Mouse (Mus musculus): ENCODE measurements around the gene Rhox2g. TPM values are rescaled to one million over a fixed set of nuclear protein-coding genes. Genes with fewer than 3 reads are reported as not detected.

Rhox2g gene
- not detected in 2 replicates for polyA plus RNA-seq (2012; ENCODE audit: low replicate concordance)

DNA sequence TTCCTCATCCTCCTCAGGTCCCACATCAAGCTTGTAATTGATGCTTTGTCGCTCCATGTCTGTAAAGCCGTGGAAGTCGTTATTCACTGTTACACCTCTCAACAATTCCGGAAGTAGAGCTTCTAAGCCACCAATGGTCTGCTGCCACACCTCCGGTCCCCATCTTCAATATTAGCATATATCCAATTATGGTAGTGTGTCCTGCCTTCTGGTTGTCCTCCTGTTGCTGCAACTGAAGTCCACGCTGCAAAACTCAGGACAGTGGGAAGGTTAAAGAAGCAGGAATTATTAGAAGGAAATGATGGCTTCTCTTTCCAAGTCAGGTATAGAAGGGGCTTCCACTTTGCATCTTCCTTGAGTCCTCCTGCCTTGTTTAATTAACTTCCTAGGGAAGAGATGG is at the start of gene Rhox2g:
TSS of gene Rhox2g (minus strand) at position 101 of the 400 bp plus-strand sequence.

DNA sequence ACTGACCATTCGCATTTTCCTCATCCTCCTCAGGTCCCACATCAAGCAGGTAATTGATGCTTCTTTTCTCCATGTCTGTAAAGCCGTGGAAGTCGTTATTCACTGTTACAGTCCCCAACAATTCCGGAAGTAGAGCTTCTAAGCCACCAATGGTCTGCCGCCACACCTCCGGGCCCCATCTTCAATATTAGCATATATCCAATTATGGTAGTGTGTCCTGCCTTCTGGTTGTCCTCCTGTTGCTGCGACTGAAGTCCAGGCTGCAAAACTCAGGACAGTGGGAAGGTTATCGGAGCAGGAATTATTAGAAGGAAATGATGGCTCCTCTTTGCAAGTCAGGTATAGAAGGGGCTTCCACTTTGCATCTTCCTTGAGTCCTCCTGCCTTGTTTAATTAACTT is 29.9 kb upstream of the Rhox2g start, which contains the start of gene Rhox2h:
TSS of gene Rhox2h (minus strand) at position 101 of the 400 bp plus-strand sequence.

DNA sequence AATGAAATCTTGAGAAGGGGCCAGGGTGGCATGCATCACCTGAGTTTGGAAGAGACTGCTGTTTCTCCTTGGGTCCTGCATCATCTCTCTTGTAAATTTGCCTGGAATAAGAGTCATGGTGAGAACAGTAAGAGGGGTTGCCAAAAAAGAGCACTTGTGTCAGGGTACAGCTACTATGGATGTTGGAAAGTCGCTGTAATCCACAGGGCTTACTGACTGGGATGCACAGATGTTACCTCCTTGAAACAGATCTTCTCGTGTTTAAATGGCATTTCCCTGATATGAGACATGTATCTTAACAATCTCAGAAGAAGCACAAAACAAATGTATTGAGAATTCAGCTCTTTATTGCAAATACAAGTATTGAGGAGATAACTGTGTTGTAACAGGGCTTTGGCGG is 25.4 kb upstream of the Rhox2g start, which contains the start of gene Rhox3h:
TSS of gene Rhox3h (minus strand) at position 101 of the 400 bp plus-strand sequence.

GRCm38 (mm10) chrX:37651227-37651626 is 8.0 kb upstream of the Rhox2g start, which contains the start of gene Rhox4g:
TSS of gene Rhox4g (minus strand) at chrX:37651327.

GRCm38 (mm10) chrX:37628512-37628911 is 14.8 kb downstream of the Rhox2g start, which contains the start of gene Rhox3g:
TSS of gene Rhox3g (minus strand) at chrX:37628612.

GRCm38 (mm10) chrX:37607604-37608003 is 35.7 kb downstream of the Rhox2g start, which contains the start of gene Rhox4f:
TSS of gene Rhox4f (minus strand) at chrX:37607704.

Other genes with a start within 250 kb of the Rhox2g start
- not detected in 2 replicates for gene Rhox2b, start 231.4 kb downstream of the Rhox2g start, polyA plus RNA-seq (2012; ENCODE audit: low replicate concordance)
- gene Rhox4b, start 211.0 kb downstream of the Rhox2g start, polyA plus RNA-seq (2012; ENCODE audit: low replicate concordance): not detected in 2 replicates
- gene Rhox2c, start 189.8 kb downstream of the Rhox2g start, polyA plus RNA-seq (2012; ENCODE audit: low replicate concordance): not detected in 2 replicates
- not detected in 2 replicates for gene Rhox3c, start 184.9 kb downstream of the Rhox2g start, polyA plus RNA-seq (2012; ENCODE audit: low replicate concordance)
- not detected in 2 replicates for gene Rhox4c, start 163.1 kb downstream of the Rhox2g start, polyA plus RNA-seq (2012; ENCODE audit: low replicate concordance)
- not detected in 2 replicates for gene Rhox2d, start 150.0 kb downstream of the Rhox2g start, polyA plus RNA-seq (2012; ENCODE audit: low replicate concordance)
- not detected in 2 replicates for gene Rhox4d, start 129.1 kb downstream of the Rhox2g start, polyA plus RNA-seq (2012; ENCODE audit: low replicate concordance)
- gene Rhox2e, start 113.0 kb downstream of the Rhox2g start, polyA plus RNA-seq (2012; ENCODE audit: low replicate concordance): not detected in 2 replicates
- not detected in 2 replicates for gene Rhox3e, start 101.5 kb downstream of the Rhox2g start, polyA plus RNA-seq (2012; ENCODE audit: low replicate concordance)
- gene Rhox4e, start 86.1 kb downstream of the Rhox2g start, polyA plus RNA-seq (2012; ENCODE audit: low replicate concordance): not detected in 2 replicates
- gene Rhox2f, start 72.1 kb downstream of the Rhox2g start, polyA plus RNA-seq (2012; ENCODE audit: low replicate concordance): not detected in 2 replicates
- not detected in 2 replicates for gene Rhox3f, start 62.5 kb downstream of the Rhox2g start, polyA plus RNA-seq (2012; ENCODE audit: low replicate concordance)
- gene Rhox4f, start 35.8 kb downstream of the Rhox2g start, polyA plus RNA-seq (2012; ENCODE audit: low replicate concordance): not detected in 2 replicates
- not detected in 2 replicates for gene Rhox3g, start 14.9 kb downstream of the Rhox2g start, polyA plus RNA-seq (2012; ENCODE audit: low replicate concordance)
- gene Rhox4g, start 7.9 kb upstream of the Rhox2g start, polyA plus RNA-seq (2012; ENCODE audit: low replicate concordance): not detected in 2 replicates
- gene Rhox3h, start 25.3 kb upstream of the Rhox2g start, polyA plus RNA-seq (2012; ENCODE audit: low replicate concordance): not detected in 2 replicates
- gene Rhox2h, start 29.8 kb upstream of the Rhox2g start, polyA plus RNA-seq (2012; ENCODE audit: low replicate concordance): not detected in 2 replicates
- not detected in 2 replicates for gene Rhox5, start 161.4 kb upstream of the Rhox2g start, polyA plus RNA-seq (2012; ENCODE audit: low replicate concordance)
- gene Rhox6, start 183.4 kb upstream of the Rhox2g start, polyA plus RNA-seq (2012; ENCODE audit: low replicate concordance): not detected in 2 replicates
- gene Rhox7a, start 188.2 kb upstream of the Rhox2g start, polyA plus RNA-seq (2012; ENCODE audit: low replicate concordance): not detected in 2 replicates
- gene Rhox8, start 235.5 kb upstream of the Rhox2g start, polyA plus RNA-seq (2012; ENCODE audit: low replicate concordance): not detected in 2 replicates

All from leukemia stem cell, adult 10-12 weeks (primary cell).